Mouse (Mus musculus): Measurements from ENCODE around the gene Ttll7.
A peak's percentile ranks its signal among the peaks of the same experiment; 100 is the strongest.

The Ttll7 gene

GRCm38 (mm10) chr3:146851966-146852891 is at the start of gene Ttll7:
Ttll7 (plus strand) TSS chr3:146852367.
- peak; percentile 85 for DNase-seq

- no peak for DNase-seq
These were observed 39.9 kb upstream of the Ttll7 start for GRCm38 (mm10) chr3:146812041-146812878.

GRCm38 (mm10) chr3:146812901-146813393 is 39.2 kb upstream of the Ttll7 start, which contains the start of gene Prkacb:
Prkacb (minus strand) TSS chr3:146812990.
- DNase-seq = peak; percentile 89

- DNase-seq = no peak
These were observed 38.5 kb upstream of the Ttll7 start for GRCm38 (mm10) chr3:146813624-146814023.

- DNase-seq = no peak
These were observed 31.4 kb upstream of the Ttll7 start for GRCm38 (mm10) chr3:146820718-146821117.

- no peak for DNase-seq
These were observed 9.4 kb upstream of the Ttll7 start for GRCm38 (mm10) chr3:146842766-146843165.

- no peak for DNase-seq
These were observed 8.7 kb upstream of the Ttll7 start for GRCm38 (mm10) chr3:146843470-146843869.

GRCm38 (mm10) chr3:146846237-146846636 is 5.9 kb upstream of the Ttll7 start:
- DNase-seq = no peak

- DNase-seq = no peak
These were observed 4.1 kb upstream of the Ttll7 start for GRCm38 (mm10) chr3:146848112-146848511.

- DNase-seq = no peak
These were observed 2.8 kb upstream of the Ttll7 start for GRCm38 (mm10) chr3:146849360-146849759.

GRCm38 (mm10) chr3:146854473-146855087 is 2.4 kb downstream of the Ttll7 start:
- DNase-seq = no peak

GRCm38 (mm10) chr3:146857373-146857772 is 5.2 kb downstream of the Ttll7 start:
- DNase-seq = no peak

GRCm38 (mm10) chr3:146860308-146860707 is 8.1 kb downstream of the Ttll7 start:
- DNase-seq = no peak

GRCm38 (mm10) chr3:146866563-146866962 is 14.4 kb downstream of the Ttll7 start:
- DNase-seq = no peak

- DNase-seq = no peak
These were observed 19.8 kb downstream of the Ttll7 start for GRCm38 (mm10) chr3:146871954-146872353.

- no peak for DNase-seq
These were observed 23.8 kb downstream of the Ttll7 start for GRCm38 (mm10) chr3:146875929-146876328.

- DNase-seq = no peak
These were observed 41.8 kb downstream of the Ttll7 start for GRCm38 (mm10) chr3:146893931-146894330.

GRCm38 (mm10) chr3:146896581-146896980 is 44.4 kb downstream of the Ttll7 start:
- no peak for DNase-seq

- DNase-seq = no peak
These were observed 47.9 kb downstream of the Ttll7 start for GRCm38 (mm10) chr3:146900094-146900493.

GRCm38 (mm10) chr3:146901729-146902128 is 49.6 kb downstream of the Ttll7 start:
- no peak for DNase-seq

- no peak for DNase-seq
These were observed 53.4 kb downstream of the Ttll7 start for GRCm38 (mm10) chr3:146905606-146906005.

GRCm38 (mm10) chr3:146908922-146909321 is 56.8 kb downstream of the Ttll7 start:
- DNase-seq = no peak

GRCm38 (mm10) chr3:146913107-146913506 is 60.9 kb downstream of the Ttll7 start:
- DNase-seq = no peak

All from layer of hippocampus, adult 9-11 months (tissue).